Mouse (Mus musculus): Measurements from ENCODE around the gene Nedd9. TPM values are rescaled to one million over a fixed set of nuclear protein-coding genes. Genes with fewer than 3 reads are reported as not detected.

Gene Nedd9
- polyA plus RNA-seq, 1 experiment from 2014 or later = 20.4 TPM

GRCm38 (mm10) chr13:41358009-41358408 lies 129.2 kb downstream of the Nedd9 start:
- ATAC-seq (ENCODE audit: low FRiP score) = no peak
- Histone ChIP-seq H3K27me3 (no peaks in the 10 kb centered on the region), H3K27ac (peak overlapping the region; percentile 92), H3K9me3 (no peaks in the 10 kb centered on the region), H3K4me1 (peaks cover 56% of the 10 kb centered on the region), H3K9ac (peak overlapping the region; percentile 76), H3K4me2 (peak overlapping the region; percentile 76), H3K36me3 (replicated peaks) (no peaks in the 10 kb centered on the region), H3K4me3 (replicated peaks) (peak overlapping the region; percentile 58)
- 8% methylated on average over 10 of the region's 10 CpGs for WGBS

- Histone ChIP-seq H3K27me3 (no peaks in the 10 kb centered on the region), H3K4me3 (replicated peaks) (peak overlapping the region; percentile 58), H3K4me2 (peak overlapping the region; percentile 76), H3K9ac (peak overlapping the region; percentile 76; the same call in 1 of the 2 replicates), H3K4me1 (peaks cover 60% of the 10 kb centered on the region), H3K36me3 (replicated peaks) (no peaks in the 10 kb centered on the region), H3K27ac (no peak overlapping the region), H3K9me3 (no peaks in the 10 kb centered on the region)
- WGBS = 24% methylated on average over 3 of the region's 3 CpGs
- no peak for ATAC-seq (ENCODE audit: low FRiP score)
These were observed 129.6 kb downstream of the Nedd9 start for GRCm38 (mm10) chr13:41357586-41357985.

- peak overlapping the region; percentile 58 for H3K4me3 ChIP-seq (replicated peaks)
- no peak overlapping the region for H3K27ac ChIP-seq
- H3K4me2 ChIP-seq = peak overlapping the region; percentile 76
- H3K36me3 ChIP-seq (replicated peaks) = no peaks in the 10 kb centered on the region
- no peak for ATAC-seq (ENCODE audit: low FRiP score)
- H3K27me3 ChIP-seq = no peaks in the 10 kb centered on the region
- WGBS = 63% methylated on average over 4 of the region's 4 CpGs
- no peaks in the 10 kb centered on the region for H3K9me3 ChIP-seq
- H3K9ac ChIP-seq = 0 out of 2 replicates have a peak overlapping the region, but pooled peaks have one; percentile 1
- H3K4me1 ChIP-seq = peaks cover 64% of the 10 kb centered on the region
These were observed 130.0 kb downstream of the Nedd9 start for GRCm38 (mm10) chr13:41357161-41357560.

GRCm38 (mm10) chr13:41355552-41355951 lies 131.6 kb downstream of the Nedd9 start:
- 60% methylated on average over 2 of the region's 2 CpGs for WGBS
- Histone ChIP-seq H3K27me3 (no peaks in the 10 kb centered on the region), H3K4me1 (peaks cover 64% of the 10 kb centered on the region), H3K36me3 (replicated peaks) (no peaks in the 10 kb centered on the region), H3K4me3 (replicated peaks) (no peak overlapping the region), H3K4me2 (peak overlapping the region; percentile 21; the same call in 1 of the 2 replicates), H3K9ac (no peak overlapping the region), H3K27ac (no peak overlapping the region), H3K9me3 (no peaks in the 10 kb centered on the region)
- ATAC-seq (ENCODE audit: low FRiP score) = no peak

- ATAC-seq (ENCODE audit: low FRiP score) = no peak
- peak overlapping the region; percentile 54; the same call in 1 of the 2 replicates for H3K27ac ChIP-seq
- H3K36me3 ChIP-seq (replicated peaks) = no peaks in the 10 kb centered on the region
- WGBS = 26% methylated on average over 6 of the region's 6 CpGs
- peak overlapping the region; percentile 44; the same call in 1 of the 2 replicates for H3K9ac ChIP-seq
- peak overlapping the region; percentile 35 for H3K4me2 ChIP-seq
- H3K27me3 ChIP-seq = no peaks in the 10 kb centered on the region
- H3K9me3 ChIP-seq = no peaks in the 10 kb centered on the region
- peaks cover 55% of the 10 kb centered on the region for H3K4me1 ChIP-seq
- H3K4me3 ChIP-seq (replicated peaks) = 0 out of 2 replicates have a peak overlapping the region, but pooled peaks have one; percentile 5
These were observed 132.6 kb downstream of the Nedd9 start for GRCm38 (mm10) chr13:41354591-41354990.

GRCm38 (mm10) chr13:41353676-41354075 lies 133.5 kb downstream of the Nedd9 start:
- Histone ChIP-seq H3K4me1 (peaks cover 55% of the 10 kb centered on the region), H3K27ac (no peak overlapping the region), H3K27me3 (no peaks in the 10 kb centered on the region), H3K9me3 (no peaks in the 10 kb centered on the region), H3K36me3 (replicated peaks) (no peaks in the 10 kb centered on the region), H3K9ac (no peak overlapping the region), H3K4me2 (no peak overlapping the region), H3K4me3 (replicated peaks) (no peak overlapping the region)
- ATAC-seq (ENCODE audit: low FRiP score) = no peak
- WGBS = 75% methylated on average over 3 of the region's 3 CpGs

GRCm38 (mm10) chr13:41352352-41352751 lies 134.8 kb downstream of the Nedd9 start:
- 10% methylated on average over 5 of the region's 5 CpGs for WGBS
- H3K9ac ChIP-seq = no peak overlapping the region
- H3K4me1 ChIP-seq = peaks cover 48% of the 10 kb centered on the region
- H3K4me2 ChIP-seq = 0 out of 2 replicates have a peak overlapping the region, but pooled peaks have one; percentile 13
- peak overlapping the region; percentile 51 for H3K27ac ChIP-seq
- no peaks in the 10 kb centered on the region for H3K9me3 ChIP-seq
- ATAC-seq (ENCODE audit: low FRiP score) = peak; percentile 75
- no peaks in the 10 kb centered on the region for H3K36me3 ChIP-seq (replicated peaks)
- no peak overlapping the region for H3K4me3 ChIP-seq (replicated peaks)
- no peaks in the 10 kb centered on the region for H3K27me3 ChIP-seq

- Histone ChIP-seq H3K9me3 (no peaks in the 10 kb centered on the region), H3K4me1 (peaks cover 36% of the 10 kb centered on the region)
- ATAC-seq (ENCODE audit: low FRiP score) = no peak
These were observed 136.6 kb downstream of the Nedd9 start for GRCm38 (mm10) chr13:41350589-41350988.

GRCm38 (mm10) chr13:41349770-41350169 lies 137.4 kb downstream of the Nedd9 start:
- ATAC-seq (ENCODE audit: low FRiP score) = no peak
- Histone ChIP-seq H3K4me3 (replicated peaks) (no peak overlapping the region), H3K27me3 (no peaks in the 10 kb centered on the region), H3K9me3 (no peaks in the 10 kb centered on the region), H3K9ac (no peak overlapping the region), H3K27ac (no peak overlapping the region), H3K4me2 (no peak overlapping the region), H3K4me1 (peaks cover 37% of the 10 kb centered on the region), H3K36me3 (replicated peaks) (no peaks in the 10 kb centered on the region)
- WGBS = 68% methylated on average over 4 of the region's 4 CpGs

More at GRCm38 (mm10) chr13:41350589-41350988, 136.6 kb downstream of the Nedd9 start:
- WGBS = 82% methylated on average over 3 of the region's 3 CpGs
- Histone ChIP-seq H3K4me2 (no peak overlapping the region), H3K9ac (no peak overlapping the region), H3K4me3 (replicated peaks) (no peak overlapping the region), H3K27ac (no peak overlapping the region), H3K36me3 (replicated peaks) (no peaks in the 10 kb centered on the region), H3K27me3 (no peaks in the 10 kb centered on the region)

GRCm38 (mm10) chr13:41345756-41346155 lies 141.4 kb downstream of the Nedd9 start:
- H3K9ac ChIP-seq = no peak overlapping the region
- H3K27me3 ChIP-seq = no peaks in the 10 kb centered on the region
- 91% methylated on average over 7 of the region's 7 CpGs for WGBS
- H3K4me1 ChIP-seq = peaks cover 12% of the 10 kb centered on the region; the same call in 1 of the 2 replicates
- no peak overlapping the region for H3K4me2 ChIP-seq
- no peak for ATAC-seq (ENCODE audit: low FRiP score)
- H3K4me3 ChIP-seq (replicated peaks) = no peak overlapping the region
- H3K36me3 ChIP-seq (replicated peaks) = 0 out of 2 replicates have a peak, but pooled peaks cover 4% of the 10 kb centered on the region
- no peak overlapping the region for H3K27ac ChIP-seq
- no peaks in the 10 kb centered on the region for H3K9me3 ChIP-seq

GRCm38 (mm10) chr13:41345306-41345705 lies 141.9 kb downstream of the Nedd9 start:
- Histone ChIP-seq H3K4me2 (no peak overlapping the region), H3K4me3 (replicated peaks) (no peak overlapping the region), H3K27me3 (no peaks in the 10 kb centered on the region), H3K36me3 (replicated peaks) (0 out of 2 replicates have a peak, but pooled peaks cover 4% of the 10 kb centered on the region), H3K9ac (no peak overlapping the region), H3K27ac (no peak overlapping the region), H3K9me3 (no peaks in the 10 kb centered on the region), H3K4me1 (peaks cover 12% of the 10 kb centered on the region; the same call in 1 of the 2 replicates)
- no peak for ATAC-seq (ENCODE audit: low FRiP score)
- WGBS = 54% methylated on average over 6 of the region's 6 CpGs

GRCm38 (mm10) chr13:41343887-41344266 lies 143.3 kb downstream of the Nedd9 start:
- WGBS = 87% methylated on average over 3 of the region's 3 CpGs
- Histone ChIP-seq H3K4me1 (peaks cover 22% of the 10 kb centered on the region; the same call in 1 of the 2 replicates), H3K4me3 (replicated peaks) (no peak overlapping the region), H3K27me3 (no peaks in the 10 kb centered on the region), H3K9ac (no peak overlapping the region), H3K9me3 (no peaks in the 10 kb centered on the region), H3K36me3 (replicated peaks) (0 out of 2 replicates have a peak, but pooled peaks cover 4% of the 10 kb centered on the region), H3K4me2 (no peak overlapping the region), H3K27ac (no peak overlapping the region)
- no peak for ATAC-seq (ENCODE audit: low FRiP score)
